Mouse (Mus musculus) ovary, adult 2 months (tissue): ENCODE results near the gene Defb13. TPM values are rescaled to one million over a fixed set of nuclear protein-coding genes. Genes with fewer than 3 reads are reported as not detected.

ENCODE experiments used
- polyA plus RNA-seq: library from polyadenylated mRNA; depleted of rRNA; stranded (reverse); fragments of >200 nt; gene quantifications from 2 replicates; pipeline ENCODE4 v1.2.3, GENCODE M21; 2012; rRNA removed

Defb13 gene
- not detected in 2 replicates for polyA plus RNA-seq

DNA sequence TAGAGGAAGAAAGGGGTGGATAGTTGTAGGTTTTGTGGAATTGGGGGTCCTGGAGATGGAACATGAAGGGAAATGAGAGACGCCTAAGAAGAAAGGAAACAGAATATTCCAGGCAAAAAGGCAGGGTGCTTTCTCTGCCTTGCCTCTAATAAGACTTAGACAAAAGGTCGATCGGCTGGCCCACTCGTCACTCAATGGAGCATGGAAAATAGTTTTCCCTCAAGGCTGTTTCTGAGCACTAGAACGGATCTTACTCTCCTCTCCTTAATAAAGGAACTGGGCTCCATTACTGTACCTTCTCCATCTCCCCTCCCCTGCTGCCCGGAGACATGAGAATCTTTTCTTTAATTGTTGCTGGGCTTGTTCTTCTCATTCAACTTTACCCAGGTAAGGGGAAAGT, at the start of gene Defb13:
Defb13 (plus strand) TSS at position 301 of the 400 bp plus-strand sequence.

GRCm38 (mm10) chr8:21906290-21906689, 40.3 kb upstream of the Defb13 start, which contains the start of gene Defb11:
Defb11 (minus strand) TSS chr8:21906412.

DNA sequence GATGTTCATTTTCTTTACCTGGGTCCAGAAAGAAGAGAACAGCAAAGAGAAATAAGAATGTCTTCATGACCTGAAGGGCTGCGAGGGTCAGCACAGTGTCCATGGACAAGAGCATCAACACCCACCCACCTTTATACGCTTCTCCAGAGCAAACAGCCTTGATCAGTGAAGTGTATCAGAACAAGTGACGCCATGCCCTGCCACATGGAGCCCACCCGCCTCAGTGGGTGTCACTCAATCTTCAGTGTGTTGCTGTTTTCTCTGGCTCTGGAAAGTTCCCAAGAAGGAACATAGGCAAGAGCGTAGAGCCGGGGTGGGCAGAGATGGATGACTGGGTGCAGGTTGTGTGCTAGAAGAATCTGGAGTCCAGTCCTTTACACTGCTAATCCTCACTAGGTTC, 14.0 kb upstream of the Defb13 start, which contains the start of gene Defb15:
Defb15 (minus strand) TSS at position 101 of the 400 bp plus-strand sequence.

GRCm38 (mm10) chr8:21938052-21938451, 8.5 kb upstream of the Defb13 start, which contains the start of gene Defb35:
Defb35 (plus strand) TSS chr8:21938352.

DNA sequence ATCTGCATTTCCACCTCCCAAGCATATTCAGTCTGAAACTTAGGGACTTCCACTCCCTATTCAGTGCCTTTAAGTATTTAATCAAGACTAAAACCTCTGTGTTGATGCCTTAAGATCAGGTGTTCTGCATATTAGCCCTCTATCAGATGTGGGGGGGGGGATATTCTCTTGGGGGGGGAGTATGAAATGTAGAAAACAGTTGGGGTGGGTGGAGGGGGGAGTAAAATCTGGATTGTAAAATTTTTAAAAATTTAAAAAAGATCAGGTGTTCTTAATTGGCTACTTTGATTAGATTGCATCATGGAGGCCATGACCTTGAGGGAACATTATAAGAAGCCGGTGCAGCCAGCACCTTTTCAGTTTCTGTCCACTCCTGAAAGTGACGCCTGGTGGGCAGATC, 11.9 kb downstream of the Defb13 start, which contains the start of gene Fam90a1a:
Fam90a1a (plus strand) TSS at position 301 of the 400 bp plus-strand sequence.

DNA sequence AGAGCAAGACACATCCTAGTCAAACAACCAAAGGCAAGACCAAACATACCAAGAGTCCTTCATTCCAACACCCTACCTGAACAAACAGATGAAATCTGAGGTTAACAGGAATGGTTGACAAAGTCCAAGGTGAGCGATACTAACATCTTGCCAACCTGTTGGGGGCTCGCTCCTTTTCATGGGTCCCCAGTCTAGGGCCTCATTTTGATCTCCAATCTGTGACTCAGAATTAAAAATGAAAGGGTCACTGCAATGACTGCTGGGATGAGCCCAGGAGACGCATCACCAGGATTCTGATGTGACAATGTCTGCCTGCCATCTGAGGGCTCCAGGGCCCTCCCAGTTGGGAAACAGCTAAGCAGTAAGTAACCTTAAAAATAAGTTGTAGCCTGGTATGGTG, 22.9 kb downstream of the Defb13 start, which contains the start of gene Ccdc70:
Ccdc70 (plus strand) TSS at position 301 of the 400 bp plus-strand sequence.

Other genes with a start within 250 kb of the Defb13 start
- not detected in 2 replicates for gene AY761184, start 243.1 kb upstream of the Defb13 start, polyA plus RNA-seq
- gene Defa24, start 212.3 kb upstream of the Defb13 start, polyA plus RNA-seq, result 0.80 and 1.1 TPM in 2 replicates
- not detected in 2 replicates for gene Defb50, start 123.2 kb upstream of the Defb13 start, polyA plus RNA-seq
- not detected in 2 replicates for gene Defb2, start 106.8 kb upstream of the Defb13 start, polyA plus RNA-seq
- not detected in 2 replicates for gene Defb10, start 87.9 kb upstream of the Defb13 start, polyA plus RNA-seq
- not detected in 2 replicates for gene Defb9, start 61.3 kb upstream of the Defb13 start, polyA plus RNA-seq
- not detected in 2 replicates for gene Defb11, start 40.4 kb upstream of the Defb13 start, polyA plus RNA-seq
- not detected in 2 replicates for gene Defb15, start 14.1 kb upstream of the Defb13 start, polyA plus RNA-seq
- gene Defb35, start 8.4 kb upstream of the Defb13 start, polyA plus RNA-seq, result not detected in 2 replicates
- gene Fam90a1a, start 12.0 kb downstream of the Defb13 start, polyA plus RNA-seq, result 0.35 and 0.60 TPM in 2 replicates
- not detected in 2 replicates for gene Ccdc70, start 23.0 kb downstream of the Defb13 start, polyA plus RNA-seq
- gene Atp7b, start 113.5 kb downstream of the Defb13 start, polyA plus RNA-seq, result 0.20 and 0.31 TPM in 2 replicates
- gene Alg11, start 114.0 kb downstream of the Defb13 start, polyA plus RNA-seq, result 3.5 and 4.8 TPM in 2 replicates
- 1.3 and 2.0 TPM in 2 replicates for gene Nek5, start 178.3 kb downstream of the Defb13 start, polyA plus RNA-seq
- gene Nek3, start 219.7 kb downstream of the Defb13 start, polyA plus RNA-seq, result 0.88 and 1.4 TPM in 2 replicates
- gene Ckap2, start 239.1 kb downstream of the Defb13 start, polyA plus RNA-seq, result 2.8 and 3.6 TPM in 2 replicates
- 6.0 and 8.2 TPM in 2 replicates for gene Vps36, start 246.0 kb downstream of the Defb13 start, polyA plus RNA-seq